Mouse (Mus musculus) right cerebral cortex, postnatal 4 days (tissue): ENCODE measurements at regions not wholly inside any gene's neighbourhood (a gene's known extent, or its start where the extent isn't known, plus 50 kb on each side); places are given as distances from the start of the nearest gene placed in this dataset.
A peak's percentile ranks its signal among the peaks of the same experiment; 100 is the strongest.

ENCODE experiments used
- DNase-seq: peaks from one replicate; pipeline ENCODE4 v3.0.0-alpha.2; 2022

DNA sequence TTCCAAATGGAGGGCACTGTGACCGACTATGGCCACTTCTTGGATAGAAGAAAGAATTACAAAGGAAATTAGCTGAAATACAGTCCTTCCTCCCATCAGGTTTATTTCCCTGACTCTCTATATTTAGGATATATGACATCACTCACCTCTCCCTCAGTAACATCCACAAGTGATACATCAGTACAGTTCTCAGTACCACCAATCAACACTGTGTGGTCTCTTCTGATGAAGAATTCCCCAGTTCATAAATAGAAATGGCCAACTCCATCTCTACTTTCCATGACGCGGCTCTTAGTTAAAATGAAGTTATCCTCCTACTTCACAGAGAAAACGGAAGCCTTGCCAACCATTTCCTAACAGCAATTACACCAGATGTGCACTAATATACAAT lies 208.3 kb upstream of the Dio2 start:
- DNase-seq = no peak

- DNase-seq = no peak
These were observed 207.7 kb upstream of the Dio2 start for GRCm38 (mm10) chr12:90945743-90946527.

DNA sequence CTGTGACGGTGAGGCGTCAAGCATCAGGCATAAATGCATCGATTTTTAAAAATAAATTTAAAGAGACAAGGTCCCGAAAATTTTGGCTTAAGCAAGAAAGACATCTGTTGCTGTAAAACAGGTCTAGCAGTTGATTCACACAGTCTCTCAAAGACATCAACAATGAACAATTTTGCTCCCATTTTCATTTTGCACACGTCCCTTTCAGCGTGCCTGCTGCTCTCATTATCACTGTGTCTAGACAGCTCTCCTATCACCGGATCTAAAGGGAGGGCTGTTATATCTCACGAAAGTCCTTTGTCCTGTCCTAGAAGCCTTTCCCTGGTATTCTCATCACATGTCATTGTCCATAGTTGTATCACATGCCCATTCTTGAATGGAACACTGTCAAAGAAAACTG lies 194.4 kb upstream of the Dio2 start:
- no peak for DNase-seq

DNA sequence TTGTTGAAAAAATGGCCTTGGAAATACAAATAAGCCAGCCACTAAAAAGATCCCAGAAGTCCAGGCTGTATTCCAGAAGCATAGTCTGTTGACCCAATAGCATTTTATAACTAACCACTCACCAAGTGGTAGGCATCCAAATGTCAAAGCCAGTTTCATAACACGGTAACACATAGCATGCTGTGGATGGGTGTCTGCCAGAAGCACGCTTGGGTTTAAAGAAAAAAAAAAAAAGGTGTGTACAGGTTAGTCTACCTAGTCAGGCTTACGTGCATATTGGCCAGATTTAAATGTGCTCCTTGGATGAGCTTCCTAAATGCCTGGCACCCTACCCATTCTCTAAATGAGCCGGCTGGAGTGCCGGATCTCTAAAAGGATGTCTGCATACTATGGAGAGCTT lies 194.0 kb upstream of the Dio2 start:
- no peak for DNase-seq

- no peak for DNase-seq
These were observed 192.0 kb upstream of the Dio2 start for GRCm38 (mm10) chr12:90930091-90930715.

DNA sequence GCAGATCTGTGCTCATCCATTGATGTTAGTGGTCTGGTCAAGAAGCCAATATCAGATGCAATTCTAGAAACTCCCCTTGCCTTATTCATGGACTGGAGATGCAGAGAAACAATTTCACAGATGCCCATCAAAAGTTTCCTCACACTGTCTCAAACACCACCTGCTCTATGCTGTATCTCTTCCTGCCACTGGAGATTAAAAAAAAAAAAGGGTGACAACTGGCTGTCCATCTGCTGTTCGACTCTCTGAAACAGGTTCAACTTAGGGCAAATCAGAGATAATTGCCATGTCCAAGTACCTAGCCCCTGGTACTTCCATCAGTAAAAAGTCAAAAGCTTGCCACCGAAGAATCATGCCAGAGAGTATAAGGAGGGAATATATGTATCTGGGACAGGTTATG lies 185.4 kb upstream of the Dio2 start:
- no peak for DNase-seq

- no peak for DNase-seq
These were observed 184.9 kb upstream of the Dio2 start for GRCm38 (mm10) chr12:90923148-90923547.

DNA sequence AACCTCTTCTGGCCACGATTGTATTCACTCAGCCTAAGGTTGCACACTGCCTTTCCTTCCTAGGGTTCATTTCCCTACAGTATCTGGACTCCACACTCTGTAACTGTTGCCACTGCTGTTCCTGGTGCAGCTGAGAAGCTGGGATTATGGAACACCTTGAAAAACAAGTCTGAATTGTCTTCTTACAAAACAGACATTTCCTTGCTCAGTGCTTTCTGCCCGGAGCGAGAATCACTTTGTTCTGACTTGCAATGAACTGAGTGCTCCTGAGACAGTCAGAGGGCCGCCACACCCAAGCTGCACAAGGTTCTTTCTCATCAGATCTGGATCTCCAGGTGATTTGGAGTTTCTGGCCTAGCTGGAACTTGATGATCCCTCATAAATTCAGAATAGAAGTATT lies 183.0 kb upstream of the Dio2 start:
- no peak for DNase-seq

DNA sequence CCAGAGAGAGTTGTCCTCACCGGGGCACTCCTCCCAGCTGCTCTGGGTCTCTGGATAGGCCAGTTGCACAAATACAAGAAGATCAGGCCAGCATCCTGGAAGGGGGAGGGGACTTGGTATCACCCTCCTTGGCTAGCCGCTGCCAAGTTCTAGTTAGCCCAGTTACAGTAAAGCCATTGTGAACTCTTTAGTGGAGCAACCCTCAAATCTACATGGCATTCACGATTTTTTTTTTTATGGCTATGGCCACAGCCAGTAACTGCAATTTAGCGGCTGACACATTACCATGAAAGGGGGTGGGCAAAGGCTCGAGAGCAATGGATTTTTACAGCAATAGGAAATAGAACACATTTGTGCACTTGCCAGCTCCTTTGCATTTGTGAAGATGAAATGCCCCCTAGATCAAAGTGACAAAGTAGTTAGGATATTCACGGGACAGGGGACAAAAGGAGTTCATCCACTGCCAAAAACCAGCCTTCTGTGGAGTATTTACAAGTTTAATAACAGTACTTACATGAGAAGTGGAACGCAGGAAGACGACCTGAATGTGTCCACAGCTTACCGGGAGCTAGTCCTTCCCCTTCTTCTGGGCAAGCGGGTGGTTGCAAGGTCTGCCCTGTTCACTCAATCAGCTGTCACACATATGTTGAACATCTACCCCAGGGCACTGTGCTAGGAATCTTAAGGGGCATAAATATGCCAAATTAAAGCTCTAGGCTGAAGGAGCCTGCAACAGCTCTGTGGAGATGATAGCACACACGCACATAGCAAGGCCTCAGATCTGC lies 177.9 kb upstream of the Dio2 start:
- peak; percentile 25 for DNase-seq

DNA sequence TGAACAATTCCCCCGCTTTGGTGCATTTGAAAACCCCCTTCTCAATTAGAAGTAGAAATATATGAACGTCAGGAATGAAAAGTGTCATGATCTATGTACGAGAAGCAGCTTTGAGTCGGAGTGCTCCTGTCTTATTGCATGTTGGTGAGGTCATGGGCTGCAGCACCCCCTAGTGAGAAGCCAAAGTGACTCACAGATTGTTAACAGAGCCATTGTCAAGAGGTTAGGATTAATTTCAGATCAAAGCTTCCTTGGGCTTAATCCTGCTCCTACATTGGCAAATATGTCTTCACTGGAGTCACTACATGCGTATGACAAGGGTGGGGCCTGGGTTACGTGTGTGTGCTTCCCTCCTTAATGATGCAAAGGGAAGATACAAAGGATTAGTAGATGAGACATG lies 165.8 kb upstream of the Dio2 start:
- no peak for DNase-seq

DNA sequence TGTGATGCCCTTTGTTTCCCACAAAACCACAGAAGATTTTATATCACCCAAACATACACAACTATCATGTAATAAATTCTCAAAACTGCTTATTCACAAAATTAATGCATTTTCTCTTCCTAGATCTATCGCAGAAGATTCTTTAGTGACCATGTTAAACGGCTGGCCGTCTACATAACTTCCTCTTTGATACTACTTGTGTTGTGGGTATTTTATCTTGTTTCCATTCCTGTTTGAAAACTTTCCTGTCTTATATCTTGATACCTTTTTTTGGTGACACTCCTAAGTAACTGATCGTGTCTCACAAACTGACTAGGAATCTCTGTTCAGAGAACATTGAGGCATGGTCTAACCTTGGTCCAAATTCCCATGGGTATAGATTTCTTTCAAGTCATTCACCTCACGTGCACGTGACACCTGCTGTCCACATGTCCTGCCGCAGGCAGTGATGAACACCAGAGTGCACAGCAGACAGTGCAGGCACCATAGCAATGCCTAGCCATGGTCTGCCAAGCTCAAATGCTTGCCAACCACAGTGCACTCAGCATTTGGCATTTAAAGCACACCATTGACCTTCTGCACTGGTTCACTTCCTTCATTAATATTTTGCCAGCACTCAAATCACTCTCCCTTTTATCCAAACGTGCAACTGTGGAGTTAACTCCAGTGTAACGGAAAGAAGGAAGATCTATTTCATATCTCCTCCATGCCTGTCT lies 155.6 kb upstream of the Dio2 start:
- DNase-seq = no peak

DNA sequence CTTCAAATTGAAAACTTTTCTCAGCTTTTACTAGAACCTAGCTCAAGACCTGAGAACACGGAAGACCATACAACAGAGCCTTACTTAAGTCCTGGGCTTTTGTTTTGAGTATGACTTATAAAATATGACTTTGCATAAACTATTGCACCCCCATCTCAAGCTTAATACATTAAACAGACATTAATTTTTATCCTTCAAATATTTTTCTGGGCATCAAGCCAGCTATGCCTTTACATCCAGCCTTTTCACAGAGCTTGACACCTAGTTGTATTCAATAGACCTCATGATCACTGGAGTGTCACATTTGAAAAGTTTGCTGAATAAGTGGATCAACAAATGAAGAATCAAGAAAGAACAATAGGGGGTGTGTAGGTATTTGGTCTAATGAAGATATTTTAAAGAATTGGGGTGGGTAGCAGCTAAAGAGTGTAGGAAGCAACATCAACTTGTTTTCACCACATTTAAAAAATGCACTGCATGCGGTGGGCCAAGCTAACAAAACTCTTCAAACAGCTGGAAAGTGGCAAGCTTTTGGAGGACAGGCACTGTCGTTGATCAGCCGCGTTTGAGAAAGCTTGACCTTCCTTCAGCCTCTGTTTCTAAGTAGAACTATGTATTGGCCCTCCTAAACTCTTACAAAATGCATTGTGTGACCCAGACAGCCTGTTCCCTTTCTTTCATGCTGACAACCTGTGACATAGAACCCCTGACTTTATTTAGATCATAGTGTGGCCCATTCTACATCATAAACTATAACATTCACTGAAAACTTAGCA lies 138.2 kb upstream of the Dio2 start:
- DNase-seq = no peak

DNA sequence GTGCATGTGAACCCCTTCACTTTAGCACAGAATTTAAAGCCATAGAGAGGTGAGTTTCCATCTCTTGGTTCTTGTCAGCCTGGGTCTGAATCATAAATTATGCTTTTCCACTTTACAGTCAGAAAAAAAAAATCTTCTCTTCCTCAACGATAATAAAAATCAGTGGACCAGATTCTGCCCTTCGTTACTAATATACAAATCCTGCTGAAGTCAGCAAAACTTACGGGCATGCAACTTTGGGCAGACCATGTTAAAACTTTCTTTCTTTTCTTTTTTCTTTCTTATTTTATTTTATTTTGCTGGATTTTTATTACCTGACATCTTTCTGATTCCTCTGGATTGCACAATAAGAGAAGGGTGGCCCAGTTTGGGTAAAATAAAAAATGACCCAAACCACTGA lies 136.6 kb upstream of the Dio2 start:
- DNase-seq = no peak

- no peak for DNase-seq
These were observed 135.7 kb upstream of the Dio2 start for GRCm38 (mm10) chr12:90873959-90874358.

DNA sequence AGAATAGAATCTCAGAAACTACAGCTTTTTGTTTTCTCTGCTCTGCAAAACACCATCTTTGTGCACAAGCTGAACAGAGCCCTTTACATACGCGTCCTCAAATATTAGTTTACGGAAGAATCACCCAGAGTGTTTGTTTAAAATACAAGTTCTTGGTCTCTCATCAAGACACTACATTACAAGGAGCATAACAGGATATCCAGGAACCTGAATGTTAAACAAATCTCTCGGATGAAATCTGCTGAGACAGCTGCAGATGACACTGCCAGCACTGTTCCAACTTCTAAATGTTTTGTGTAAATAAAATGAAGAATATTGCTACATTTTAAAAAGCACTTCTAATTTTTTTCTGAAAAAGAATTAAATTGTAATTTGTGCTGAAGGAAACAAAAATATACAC lies 128.4 kb upstream of the Dio2 start:
- DNase-seq = no peak

GRCm38 (mm10) chr12:90862632-90863031 lies 124.4 kb upstream of the Dio2 start:
- DNase-seq = no peak

- no peak for DNase-seq
These were observed 119.5 kb upstream of the Dio2 start for GRCm38 (mm10) chr12:90857746-90858145.

DNA sequence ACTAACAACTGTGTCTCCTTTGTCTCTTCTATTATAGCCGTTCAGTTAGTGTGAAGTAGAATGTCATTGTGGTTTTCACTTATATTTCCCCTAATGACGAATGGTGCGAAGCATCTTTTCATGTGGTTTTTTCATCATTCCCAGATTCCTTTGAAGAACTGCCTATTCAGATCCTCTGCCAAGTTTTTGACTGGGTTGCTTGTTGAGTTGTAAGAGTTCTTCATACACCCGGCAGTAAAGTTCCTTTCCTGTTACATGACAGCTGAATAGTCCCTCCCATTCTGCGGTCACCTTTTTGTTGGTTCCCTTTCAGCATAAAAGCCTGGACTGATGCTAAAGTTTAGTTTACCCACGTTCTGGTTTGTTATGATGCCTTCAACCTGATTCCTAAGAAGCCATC lies 72.4 kb upstream of the Dio2 start:
- DNase-seq = no peak

DNA sequence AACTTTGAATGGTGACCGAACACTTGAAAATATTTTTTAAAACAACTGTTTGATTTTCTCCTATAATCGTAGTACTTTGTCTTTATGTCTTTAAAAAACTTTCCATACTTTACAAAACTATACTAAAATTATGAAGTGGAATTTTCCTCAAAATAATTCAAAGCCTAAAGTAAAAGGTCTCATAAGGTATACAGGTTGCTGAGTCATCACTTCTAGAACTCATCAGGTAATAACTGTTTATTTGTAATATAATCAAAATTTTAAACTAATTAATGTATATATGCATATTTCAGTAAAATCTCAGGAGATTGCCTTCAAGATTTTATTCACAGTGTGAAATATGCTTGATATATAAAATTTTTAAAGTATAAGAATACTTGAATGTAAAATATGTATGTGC lies 52.3 kb upstream of the Dio2 start:
- DNase-seq = no peak
